Comparison of ENCODE assay signal across 10 mouse cellular contexts in genomic region chr8:87570564-87570855, GRCm38 (mm10). TPM values are rescaled to one million over a fixed set of nuclear protein-coding genes. Genes with fewer than 3 reads are reported as not detected.
A peak's percentile ranks its signal among the peaks of the same experiment; 100 is the strongest.
DNase-seq lines count a peak whose midpoint lies in the region; ATAC-seq and TF ChIP-seq lines count a peak whose summit lies in the region.
"Had no signal": no experiment of that assay in that cellular context is flagged by ENCODE, and none has a peak within 500 bp of the region (broad histone marks: within the 10 kb centered on the region; RNA-seq: fewer than 3 reads in every experiment).

No protein-coding gene starts in this region.

- peak; percentile 44 for DNase-seq in embryo, embryonic 10.5 days (ENCODE audit: low spot score)
- DNase-seq in embryo, embryonic 10 days (ENCODE audit: low spot score): no peak
- DNase-seq in ovary, postnatal 14 days (ENCODE audit: low spot score): peak; percentile 5
- DNase-seq in ovary, adult 18-20 months (ENCODE audit: low spot score): no peak
- DNase-seq in limb, embryonic 14.5 days (ENCODE audit: low spot score): peak; percentile 9
- no peak for DNase-seq in adrenal gland, adult 18-20 months (ENCODE audit: low spot score in 2 of 2)
- no peak for DNase-seq in gastrocnemius, postnatal 4 days (ENCODE audit: low spot score in 2 of 2)

- TF ChIP-seq POLR2A in limb, embryonic 14.5 days (IDR thresholded peaks at IDR 0.05; ENCODE audit: borderline replicate concordance, extremely low read depth, insufficient read depth, insufficient read length): no peak

- no peaks in the 10 kb centered on the region for H3K27me3 ChIP-seq in limb, embryonic 14.5 days (ENCODE audit: control insufficient read depth, insufficient read depth, low read length)

- H3K4me2 ChIP-seq in limb, embryonic 14.5 days (replicated peaks; ENCODE audit: low read depth, low read length, severe bottlenecking): peak overlapping the region; percentile 53

- H3K27ac ChIP-seq in limb, embryonic 14.5 days (replicated peaks; ENCODE audit: low read depth, low read length): peak overlapping the region; percentile 67

- H3K4me3 ChIP-seq in limb, embryonic 14.5 days (replicated peaks; ENCODE audit: low read length): peak overlapping the region; percentile 31

- H3K4me1 ChIP-seq in limb, embryonic 14.5 days (ENCODE audit: control insufficient read depth, insufficient read depth, low read length): peaks cover 10% of the 10 kb centered on the region

- H3K36me3 ChIP-seq in limb, embryonic 14.5 days (ENCODE audit: control insufficient read depth, insufficient read depth, low read length): no peaks in the 10 kb centered on the region

- 6% methylated on average over 8 of the region's 8 CpGs for WGBS in limb, embryonic 14.5 days

- peak overlapping the region; percentile 56 for H3K9ac ChIP-seq in limb, embryonic 14.5 days (ENCODE audit: low read depth, low read length, severe bottlenecking)

- H3K9me3 ChIP-seq in limb, embryonic 14.5 days (ENCODE audit: control insufficient read depth, low read length): no peaks in the 10 kb centered on the region

- peak; percentile 39; the same call in 1 of the 2 replicates for ATAC-seq in limb, embryonic 14.5 days (ENCODE audit: low FRiP score, low read depth)
- ATAC-seq in erythroid progenitor cell, adult 5-6 weeks (replicated peaks; ENCODE audit: low FRiP score, poor library complexity, severe bottlenecking): no peak

RNA-seq across cellular contexts. Expression of gene 4933402J07Rik, which starts 6.9 kb away (rescaled TPM):
- polyA plus RNA-seq in limb, embryonic 14.5 days (2012; rRNA removed): not detected in 2 replicates
- polyA plus RNA-seq in limb, embryonic 14.5 days (2014; fragmentation: Nextera tagmentation; extraction: Ambion mirVana): not detected in 2 replicates
- not detected in 2 replicates for total RNA-seq in erythroid progenitor cell, adult 5-6 weeks (2015; ENCODE audit: low replicate concordance)
- total RNA-seq in erythroid progenitor cell, adult 5-6 weeks (2017; ENCODE audit: low replicate concordance): not detected in 2 replicates
- not detected for total RNA-seq in adrenal gland, adult 18-20 months (2021)
- total RNA-seq in gastrocnemius, postnatal 4 days (2021): not detected
- polyA plus RNA-seq: brain, embryonic 14.5 days; urinary bladder, adult 2 months had no signal

Comparison
In these comparisons a context has a peak if more than half of its experiments do, and no peak if none do; other contexts are left out.
1. DNase-seq: peak in embryo, embryonic 10.5 days (single experiment), ovary, postnatal 14 days (single experiment) and limb, embryonic 14.5 days (single experiment); none in embryo, embryonic 10 days (single experiment), ovary, adult 18-20 months (single experiment), adrenal gland, adult 18-20 months (0 of 2) and gastrocnemius, postnatal 4 days (0 of 2).